Mouse (Mus musculus) heart, embryonic 12.5 days (tissue): ENCODE data around the gene Plxnb2. TPM values are rescaled to one million over a fixed set of nuclear protein-coding genes. Genes with fewer than 3 reads are reported as not detected.

Experiments used
- ATAC-seq: fragments of 200-750 bp; cut with Nextera tagmentation; 2 replicates; pipeline ENCODE4 v1.8.0; 2017; ENCODE audit warnings: moderate TSS enrichment, moderate library complexity; ENCODE audit not compliant: insufficient number of reproducible peaks, low FRiP score
- H3K27ac ChIP-seq: fragments of 300-500 bp; sonication (generic); 2 replicates; pipeline ENCODE4 v1.5.1; 2016; ENCODE audit warnings: mild to moderate bottlenecking, moderate library complexity; ENCODE audit not compliant: poor library complexity, severe bottlenecking
- H3K27me3 ChIP-seq: fragments of 300-500 bp; sonication (generic); replicated peaks from 2 replicates; pipeline ENCODE4 v1.6.1; 2016; ENCODE audit warnings: mild to moderate bottlenecking, moderate library complexity
- H3K36me3 ChIP-seq: fragments of 300-500 bp; sonication (generic); 2 replicates; pipeline ENCODE4 v1.6.1; 2016; ENCODE audit warnings: mild to moderate bottlenecking, moderate library complexity
- H3K4me1 ChIP-seq: fragments of 300-500 bp; sonication (generic); replicated peaks from 2 replicates; pipeline ENCODE4 v1.6.1; 2016; ENCODE audit warnings: mild to moderate bottlenecking
- H3K4me2 ChIP-seq: fragments of 300-500 bp; sonication (generic); 2 replicates; pipeline ENCODE4 v1.6.1; 2016; ENCODE audit warnings: mild to moderate bottlenecking, moderate library complexity
- H3K4me3 ChIP-seq: fragments of 300-500 bp; sonication (generic); 2 replicates; pipeline ENCODE4 v1.5.1; 2016; ENCODE audit warnings: mild to moderate bottlenecking
- H3K9ac ChIP-seq: fragments of 300-500 bp; sonication (generic); 2 replicates; pipeline ENCODE4 v1.6.1; 2016; ENCODE audit warnings: mild to moderate bottlenecking, moderate library complexity
- H3K9me3 ChIP-seq: fragments of 300-500 bp; sonication (generic); replicated peaks from 2 replicates; pipeline ENCODE4 v1.6.1; 2016; ENCODE audit warnings: mild to moderate bottlenecking, moderate library complexity
- WGBS: fragments of 180-500 bp; shearing (Covaris S2); methylation state at CpG from one replicate; pipeline ENCODE4 v1.1.7; 2016; 5-methylcytosine and 5-hydroxymethylcytosine counted together
- polyA plus RNA-seq: library from polyadenylated mRNA; unstranded; fragments of >200 nt; fragmentation: Nextera tagmentation; extraction: Ambion mirVana; gene quantifications from 2 replicates; pipeline ENCODE4 v1.2.1, GENCODE M21; 2016

The Plxnb2 gene
- polyA plus RNA-seq, 1 experiment from 2014 or later: 124 TPM

DNA sequence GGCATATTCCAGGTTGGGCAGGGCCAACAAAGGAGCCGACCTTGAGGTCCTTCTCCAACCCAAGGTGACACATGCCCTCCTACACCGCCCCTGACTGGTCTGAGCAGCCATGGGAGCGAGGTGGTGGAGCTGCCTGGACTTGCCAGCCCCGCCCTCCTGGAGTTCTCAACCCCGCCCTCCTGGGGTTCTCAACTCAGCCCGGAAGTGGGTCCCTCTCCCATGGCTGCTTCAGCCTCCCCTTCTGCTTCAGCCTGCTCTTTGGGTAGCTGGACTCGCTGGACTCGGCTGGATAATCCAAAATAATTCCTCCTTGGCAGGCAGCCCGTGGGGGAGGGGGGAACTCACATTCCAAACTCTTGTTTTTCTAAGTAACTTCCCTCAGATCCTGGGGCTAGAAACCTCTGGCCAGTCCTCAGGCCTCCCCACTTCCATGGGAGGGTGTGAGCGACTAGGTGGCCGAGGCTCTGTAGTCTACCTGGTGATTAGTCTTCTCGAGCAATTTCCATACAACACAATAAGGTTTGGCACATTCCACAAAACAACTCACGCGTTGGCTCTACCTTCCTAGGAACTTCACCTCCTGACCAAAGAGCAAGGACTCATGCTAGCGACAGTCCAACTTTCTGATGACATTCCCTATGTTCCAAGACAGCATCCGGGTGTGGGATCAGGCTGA lies 1.5 kb downstream of the Plxnb2 start:
- H3K4me3 ChIP-seq: peak overlapping the region; percentile 80
- peak overlapping the region; percentile 88 for H3K9ac ChIP-seq
- peak; percentile 73 for ATAC-seq
- H3K9me3 ChIP-seq: no peaks in the 10 kb centered on the region
- H3K27ac ChIP-seq: peak overlapping the region; percentile 92
- H3K36me3 ChIP-seq: no peaks in the 10 kb centered on the region
- peaks cover 77% of the 10 kb centered on the region for H3K4me1 ChIP-seq
- 3% methylated on average over 16 of the region's 16 CpGs for WGBS
- no peaks in the 10 kb centered on the region for H3K27me3 ChIP-seq
- peak overlapping the region; percentile 85 for H3K4me2 ChIP-seq

DNA sequence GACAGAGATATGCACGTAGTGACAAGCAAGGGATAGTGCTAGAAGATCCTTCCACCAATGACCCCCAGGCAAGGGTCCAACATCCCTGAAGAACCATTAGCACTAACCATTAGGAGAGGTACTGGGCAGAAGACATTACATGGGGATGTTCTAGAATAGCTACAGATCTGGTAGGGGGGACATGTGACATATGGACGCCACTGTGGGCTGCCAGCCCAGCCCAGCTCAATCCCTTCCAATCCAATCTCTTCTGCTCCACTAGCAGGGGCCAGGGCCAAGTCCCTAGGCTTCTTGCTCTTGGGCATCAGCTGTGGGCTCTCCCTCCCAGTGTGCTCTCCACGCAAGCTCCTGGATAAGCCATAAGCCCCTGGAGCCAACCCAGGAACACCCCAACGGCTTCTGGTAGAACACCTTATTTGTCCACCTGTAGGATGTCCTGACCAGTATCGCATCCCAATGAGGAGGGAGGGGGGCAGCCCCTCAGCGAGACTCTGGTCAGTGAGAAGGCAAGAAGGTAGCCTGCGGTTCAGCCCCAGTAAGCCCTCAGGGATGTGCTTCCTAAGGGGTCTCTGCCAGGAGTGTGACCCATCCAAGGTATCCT lies 2.2 kb downstream of the Plxnb2 start:
- WGBS: 66% methylated on average over 7 of the region's 7 CpGs
- no peaks in the 10 kb centered on the region for H3K27me3 ChIP-seq
- no peaks in the 10 kb centered on the region for H3K9me3 ChIP-seq
- H3K4me1 ChIP-seq: peaks cover 84% of the 10 kb centered on the region
- ATAC-seq: no peak
- H3K4me2 ChIP-seq: peak overlapping the region; percentile 85
- peak overlapping the region; percentile 88 for H3K9ac ChIP-seq
- H3K36me3 ChIP-seq: no peaks in the 10 kb centered on the region
- peak overlapping the region; percentile 92 for H3K27ac ChIP-seq
- peak overlapping the region; percentile 80 for H3K4me3 ChIP-seq

DNA sequence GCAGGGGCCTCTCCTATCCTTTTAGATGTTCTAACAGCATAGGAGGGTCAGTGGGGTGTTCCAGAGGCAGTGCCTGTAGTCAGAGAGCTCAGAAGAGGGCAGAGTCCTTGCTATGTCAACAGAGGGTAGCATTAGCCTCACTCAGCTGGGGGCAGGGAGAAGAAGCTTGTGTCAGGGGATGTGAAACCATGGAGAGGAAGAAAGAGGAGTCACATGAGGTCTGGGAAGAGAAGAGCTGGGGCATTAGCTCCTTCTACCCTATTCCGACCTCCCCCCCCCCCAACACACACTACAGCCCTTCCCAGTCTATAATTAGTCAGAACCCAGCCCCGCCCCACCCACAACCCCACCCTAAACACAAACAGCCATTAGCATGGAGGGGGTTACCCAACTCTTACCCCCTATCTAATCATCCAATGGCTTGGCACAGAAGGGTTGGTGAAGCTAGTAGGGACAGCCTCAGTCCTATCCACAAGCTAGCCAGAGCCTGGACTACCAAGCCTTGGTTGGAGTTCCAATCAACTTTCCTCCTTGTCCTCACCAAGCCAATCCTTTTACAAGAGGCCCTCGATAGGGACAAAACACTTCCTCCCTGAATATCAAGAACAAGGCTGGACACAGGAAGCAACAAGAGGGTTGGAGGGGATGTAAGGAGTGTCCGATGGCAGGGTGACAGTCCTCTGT lies 2.9 kb downstream of the Plxnb2 start:
- WGBS: 56% methylated on average over 4 of the region's 4 CpGs
- no peaks in the 10 kb centered on the region for H3K36me3 ChIP-seq
- H3K27ac ChIP-seq: peak overlapping the region; percentile 92
- H3K9me3 ChIP-seq: no peaks in the 10 kb centered on the region
- H3K27me3 ChIP-seq: no peaks in the 10 kb centered on the region
- no peak overlapping the region for H3K4me3 ChIP-seq
- H3K4me2 ChIP-seq: peak overlapping the region; percentile 85
- H3K9ac ChIP-seq: peak overlapping the region; percentile 55; the same call in 1 of the 2 replicates
- ATAC-seq: no peak
- H3K4me1 ChIP-seq: peaks cover 87% of the 10 kb centered on the region

DNA sequence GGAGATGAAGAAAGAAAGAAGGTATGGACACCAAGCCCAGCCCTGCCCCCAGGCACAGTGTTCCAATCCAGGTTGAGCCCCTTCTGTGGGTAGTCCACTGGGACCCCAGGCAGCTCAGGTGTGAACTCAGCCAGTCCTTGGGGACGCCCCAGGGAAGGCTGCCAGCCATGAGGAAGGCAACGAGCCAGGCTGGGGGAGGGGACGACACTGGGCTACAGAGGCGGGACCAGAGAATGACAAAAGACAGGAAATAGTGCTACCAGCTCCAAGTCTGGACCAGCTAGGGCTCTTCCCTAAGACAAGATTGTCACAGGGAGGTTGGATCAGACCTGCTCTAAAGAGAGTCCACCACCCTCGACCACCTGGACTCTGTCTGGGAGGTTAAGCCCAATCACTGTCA lies 3.5 kb downstream of the Plxnb2 start:
- Histone ChIP-seq H3K9me3 (no peaks in the 10 kb centered on the region), H3K9ac (peak overlapping the region; percentile 55; the same call in 1 of the 2 replicates), H3K4me3 (no peak overlapping the region), H3K27me3 (no peaks in the 10 kb centered on the region), H3K4me1 (peaks cover 87% of the 10 kb centered on the region), H3K27ac (peak overlapping the region; percentile 92), H3K36me3 (no peaks in the 10 kb centered on the region), H3K4me2 (peak overlapping the region; percentile 85)
- no peak for ATAC-seq
- 12% methylated on average over 5 of the region's 5 CpGs for WGBS

DNA sequence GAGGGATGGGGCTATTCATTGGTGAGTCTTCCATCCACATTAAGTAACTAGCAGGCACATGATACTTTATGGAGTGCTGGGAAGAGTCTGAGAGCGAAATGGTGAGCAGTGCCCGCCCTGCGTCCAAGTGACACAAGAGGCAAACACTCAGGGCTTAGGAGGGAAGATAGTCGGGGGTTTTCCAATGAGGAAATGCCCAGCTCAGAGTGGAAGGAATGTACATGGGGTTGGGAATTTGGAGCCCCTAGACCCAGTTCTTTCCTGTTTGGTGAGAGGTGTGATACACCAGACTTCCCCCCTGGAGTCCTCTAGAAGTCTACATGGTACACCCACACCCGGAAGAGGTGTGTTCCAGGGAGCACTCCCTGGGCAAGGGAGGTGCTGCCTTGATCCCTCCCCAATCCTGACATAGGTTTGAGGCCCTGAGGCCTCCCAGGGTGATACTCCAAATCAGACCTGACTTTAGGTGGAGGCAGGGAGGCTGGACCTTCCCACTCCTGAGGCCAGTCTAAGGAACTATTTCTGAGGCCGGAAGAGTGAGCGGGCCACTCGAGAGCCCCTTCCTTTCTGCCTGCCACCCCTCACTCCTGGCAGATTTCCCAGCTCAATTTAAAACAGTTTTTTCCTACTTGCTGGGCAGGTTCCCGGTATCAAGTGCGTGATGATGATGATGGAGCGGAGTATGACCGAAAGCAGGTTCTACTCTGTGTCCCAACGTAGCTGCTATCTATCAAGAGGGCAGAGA lies 5.0 kb downstream of the Plxnb2 start:
- peaks cover 89% of the 10 kb centered on the region for H3K4me1 ChIP-seq
- no peak overlapping the region for H3K27ac ChIP-seq
- H3K27me3 ChIP-seq: no peaks in the 10 kb centered on the region
- no peaks in the 10 kb centered on the region for H3K9me3 ChIP-seq
- H3K36me3 ChIP-seq: no peaks in the 10 kb centered on the region
- H3K4me2 ChIP-seq: no peak overlapping the region
- H3K4me3 ChIP-seq: no peak overlapping the region
- H3K9ac ChIP-seq: no peak overlapping the region
- no peak for ATAC-seq
- WGBS: 71% methylated on average over 13 of the region's 13 CpGs

DNA sequence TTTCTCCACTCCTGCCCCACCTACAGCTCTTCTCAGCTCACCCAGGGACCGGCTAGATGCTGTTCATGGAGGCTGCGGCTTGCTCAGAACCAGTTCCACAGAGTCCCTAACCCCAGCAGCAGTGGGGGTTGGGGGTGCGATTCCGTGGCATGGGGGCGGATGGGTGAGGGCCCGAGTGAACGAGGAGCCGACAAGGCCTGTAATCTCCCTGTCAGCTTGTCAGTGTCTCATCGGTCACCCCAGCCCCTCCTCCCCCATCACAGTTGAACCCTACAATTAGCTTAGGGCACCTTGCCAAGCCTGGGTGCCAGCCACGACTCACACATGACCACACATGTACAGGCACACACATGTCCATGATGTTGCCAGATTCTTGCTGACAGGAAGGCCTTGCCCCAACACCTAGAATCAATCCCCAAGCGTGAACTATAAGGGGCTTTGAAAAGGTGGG lies 5.7 kb downstream of the Plxnb2 start:
- WGBS: 50% methylated on average over 11 of the region's 11 CpGs
- H3K27ac ChIP-seq: no peak overlapping the region

DNA sequence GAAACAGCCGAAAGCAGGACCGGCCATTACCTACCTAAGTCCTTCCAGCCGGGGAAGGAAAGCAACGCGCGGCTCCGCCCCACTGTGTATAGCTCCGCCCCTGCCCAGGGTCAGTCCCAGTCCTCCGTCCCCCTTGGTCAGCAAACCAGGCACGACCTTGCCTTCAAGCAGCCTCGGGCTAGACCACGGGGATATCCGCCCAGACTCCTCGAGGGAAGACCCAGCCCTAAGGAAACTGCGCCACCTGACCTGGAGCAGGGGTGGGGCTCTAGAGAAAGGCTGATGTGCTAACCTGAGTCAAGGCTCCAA lies 6.7 kb downstream of the Plxnb2 start:
- Histone ChIP-seq H3K4me2 (peak overlapping the region; percentile 97), H3K4me1 (peaks cover 97% of the 10 kb centered on the region), H3K9ac (peak overlapping the region; percentile 81), H3K36me3 (no peaks in the 10 kb centered on the region), H3K4me3 (peak overlapping the region; percentile 64), H3K27ac (peak overlapping the region; percentile 33; the same call in 1 of the 2 replicates), H3K9me3 (no peaks in the 10 kb centered on the region), H3K27me3 (no peaks in the 10 kb centered on the region)
- 1% methylated on average over 15 of the region's 15 CpGs for WGBS
- ATAC-seq: peak; percentile 44

More for the DNA sequence above, 5.7 kb downstream of the Plxnb2 start:
- Histone ChIP-seq H3K9me3 (no peaks in the 10 kb centered on the region), H3K9ac (no peak overlapping the region), H3K4me2 (no peak overlapping the region), H3K27me3 (no peaks in the 10 kb centered on the region), H3K4me3 (no peak overlapping the region), H3K36me3 (no peaks in the 10 kb centered on the region), H3K4me1 (peaks cover 96% of the 10 kb centered on the region)
- ATAC-seq: no peak

DNA sequence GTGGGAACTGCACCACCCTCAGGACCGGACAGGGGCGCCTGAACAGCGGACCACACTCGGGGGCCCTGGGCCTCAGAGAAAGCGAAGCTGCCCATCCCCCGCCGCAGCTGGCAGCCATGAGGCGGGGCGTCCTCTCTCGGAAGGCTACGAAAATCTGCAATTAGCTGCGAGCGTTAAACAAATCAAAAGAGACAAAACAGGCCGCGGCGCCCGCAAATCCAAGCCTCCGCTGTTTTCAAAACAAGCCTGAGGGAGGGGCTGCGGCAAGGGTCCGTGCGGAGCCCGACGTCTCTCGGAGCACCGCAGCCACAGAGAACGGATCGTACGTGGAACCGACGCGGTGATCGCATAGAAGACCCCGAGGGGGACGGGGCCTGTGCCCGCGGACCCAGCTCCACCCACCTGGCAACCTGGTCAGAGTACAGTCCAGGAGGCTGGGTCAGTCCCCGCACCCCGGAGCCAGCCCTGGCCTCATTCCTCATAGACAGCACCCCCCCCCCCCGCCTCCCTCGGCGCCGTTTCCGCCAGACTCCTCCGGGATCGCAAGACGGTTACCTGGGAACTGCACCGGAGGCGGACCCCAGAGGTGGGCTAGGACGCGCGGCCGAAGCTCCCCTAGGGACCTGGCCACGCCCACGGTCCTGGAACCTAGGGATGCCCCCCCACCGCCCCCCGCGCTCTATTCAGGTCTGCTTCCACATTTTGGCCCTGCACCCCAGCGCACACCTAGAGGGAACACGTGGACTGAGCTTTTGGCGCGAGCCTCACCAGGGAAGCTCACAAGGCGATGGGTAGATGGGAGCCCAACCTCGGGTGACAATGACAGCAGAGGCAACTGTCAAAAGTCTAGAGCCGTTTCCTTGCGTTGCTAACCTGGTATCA lies 7.3 kb downstream of the Plxnb2 start:
- no peak for ATAC-seq

DNA sequence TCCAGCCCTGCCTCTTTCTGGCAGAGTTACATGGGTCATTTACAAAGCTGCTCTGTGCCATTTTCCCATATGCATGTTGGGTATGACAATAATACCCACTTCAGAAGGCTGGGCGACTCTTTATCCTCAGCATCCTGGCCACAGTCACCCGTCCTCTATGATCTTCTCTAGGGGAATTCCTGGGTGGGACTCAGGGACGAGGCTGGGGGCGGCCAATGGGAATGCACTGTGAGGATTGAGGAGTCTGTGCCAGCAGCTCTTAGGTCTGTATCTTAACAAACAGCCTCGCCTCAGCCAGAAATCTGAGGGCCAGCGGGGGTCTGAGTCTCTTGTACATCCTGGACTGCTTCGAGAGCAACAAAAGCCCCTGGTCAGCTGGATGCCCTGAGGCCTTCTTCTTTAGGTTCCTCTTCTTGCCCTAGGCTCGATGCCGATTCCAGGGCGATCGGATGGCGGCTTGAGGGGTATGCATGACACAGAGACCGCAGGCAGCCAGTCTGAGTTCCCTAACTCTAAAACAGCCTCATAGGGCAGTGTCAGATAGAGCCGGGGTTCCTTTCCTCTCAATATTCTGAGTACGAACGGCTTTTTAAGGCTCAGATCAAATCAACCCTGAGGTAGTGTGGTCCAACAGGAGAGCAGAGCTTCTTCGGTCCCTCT lies 8.2 kb downstream of the Plxnb2 start:
- 43% methylated on average over 17 of the region's 17 CpGs for WGBS
- H3K27ac ChIP-seq: peak overlapping the region; percentile 33; the same call in 1 of the 2 replicates
- peaks cover 91% of the 10 kb centered on the region for H3K4me1 ChIP-seq
- no peaks in the 10 kb centered on the region for H3K9me3 ChIP-seq
- peak overlapping the region; percentile 64 for H3K4me3 ChIP-seq
- H3K27me3 ChIP-seq: no peaks in the 10 kb centered on the region
- peaks cover 11% of the 10 kb centered on the region for H3K36me3 ChIP-seq
- ATAC-seq: no peak
- peak overlapping the region; percentile 81 for H3K9ac ChIP-seq
- H3K4me2 ChIP-seq: peak overlapping the region; percentile 97

More for the DNA sequence above, 7.3 kb downstream of the Plxnb2 start:
- Histone ChIP-seq H3K4me2 (peak overlapping the region; percentile 97), H3K27ac (peak overlapping the region; percentile 33; the same call in 1 of the 2 replicates), H3K9ac (peak overlapping the region; percentile 81), H3K36me3 (peaks cover 3% of the 10 kb centered on the region), H3K4me3 (peak overlapping the region; percentile 64), H3K27me3 (no peaks in the 10 kb centered on the region), H3K9me3 (no peaks in the 10 kb centered on the region), H3K4me1 (peaks cover 97% of the 10 kb centered on the region)
- under 1% methylated on average over 65 of the region's 65 CpGs for WGBS

DNA sequence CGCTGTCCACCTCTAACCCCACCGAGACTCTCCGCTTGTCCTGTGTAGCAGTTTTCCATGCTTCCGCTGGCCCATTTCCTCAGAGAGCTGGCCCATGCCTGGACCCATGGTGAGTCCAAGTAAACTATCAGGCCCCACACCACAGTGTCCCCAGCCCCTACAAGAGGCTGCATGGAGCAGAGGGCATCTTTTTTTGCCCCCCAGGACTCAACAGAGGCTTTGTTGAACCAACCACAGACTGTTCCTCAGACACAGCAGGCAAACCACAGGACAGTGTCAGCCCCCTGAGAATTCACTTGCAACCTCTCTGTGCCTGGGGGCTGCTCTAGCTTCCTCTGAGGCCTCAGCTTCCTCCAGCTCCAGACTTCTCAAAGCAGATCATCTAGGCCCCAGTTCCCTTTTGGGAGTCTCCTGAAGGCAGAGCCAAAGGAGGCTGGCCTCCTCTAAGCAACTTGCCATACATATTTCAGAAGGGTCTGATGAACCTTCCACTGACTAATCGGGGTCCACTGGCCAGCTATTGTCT lies 9.0 kb downstream of the Plxnb2 start:
- no peak overlapping the region for H3K4me2 ChIP-seq
- ATAC-seq: no peak
- H3K9ac ChIP-seq: no peak overlapping the region
- peaks cover 83% of the 10 kb centered on the region for H3K4me1 ChIP-seq
- peaks cover 20% of the 10 kb centered on the region for H3K36me3 ChIP-seq
- no peaks in the 10 kb centered on the region for H3K9me3 ChIP-seq
- H3K27me3 ChIP-seq: no peaks in the 10 kb centered on the region
- H3K4me3 ChIP-seq: no peak overlapping the region
- 81% methylated on average over 5 of the region's 5 CpGs for WGBS
- H3K27ac ChIP-seq: no peak overlapping the region
